Mouse (Mus musculus): ENCODE results near the gene Hmgb1. TPM values are rescaled to one million over a fixed set of nuclear protein-coding genes. Genes with fewer than 3 reads are reported as not detected.

Gene Hmgb1
- polyA plus RNA-seq, 1 experiment, result 18.9 TPM

- H3K36me3 ChIP-seq (ENCODE audit: control insufficient read depth, insufficient read depth, low read length), result no peaks in the 10 kb centered on the region
- H3K4me3 ChIP-seq (ENCODE audit: extremely low read depth, insufficient read depth, insufficient read length), result peak overlapping the region; percentile 66
- peak overlapping the region; percentile 93 for H3K27ac ChIP-seq (ENCODE audit: insufficient read depth, low read length)
- no peaks in the 10 kb centered on the region for H3K27me3 ChIP-seq (ENCODE audit: control insufficient read depth, insufficient read depth, low read length)
- DNase-seq (ENCODE audit: low read depth in 1 of 2, low spot score in 2 of 2), result no peak
- TF ChIP-seq POLR2A (IDR thresholded peaks at IDR 0.05; ENCODE audit: low read depth, low read length), result peak; percentile 17; the same call in 1 of the 2 replicates
- no peak for TF ChIP-seq CTCF (IDR thresholded peaks at IDR 0.05; ENCODE audit: extremely low read depth, insufficient read depth, insufficient read length, insufficient replicate concordance)
- 35% methylated on average over 17 of the region's 17 CpGs for WGBS
- peaks cover 21% of the 10 kb centered on the region for H3K4me1 ChIP-seq (ENCODE audit: control insufficient read depth, insufficient read depth, insufficient read length)
These were observed 169.6 kb downstream of the Hmgb1 start for GRCm38 (mm10) chr5:149014600-149015268.

DNA sequence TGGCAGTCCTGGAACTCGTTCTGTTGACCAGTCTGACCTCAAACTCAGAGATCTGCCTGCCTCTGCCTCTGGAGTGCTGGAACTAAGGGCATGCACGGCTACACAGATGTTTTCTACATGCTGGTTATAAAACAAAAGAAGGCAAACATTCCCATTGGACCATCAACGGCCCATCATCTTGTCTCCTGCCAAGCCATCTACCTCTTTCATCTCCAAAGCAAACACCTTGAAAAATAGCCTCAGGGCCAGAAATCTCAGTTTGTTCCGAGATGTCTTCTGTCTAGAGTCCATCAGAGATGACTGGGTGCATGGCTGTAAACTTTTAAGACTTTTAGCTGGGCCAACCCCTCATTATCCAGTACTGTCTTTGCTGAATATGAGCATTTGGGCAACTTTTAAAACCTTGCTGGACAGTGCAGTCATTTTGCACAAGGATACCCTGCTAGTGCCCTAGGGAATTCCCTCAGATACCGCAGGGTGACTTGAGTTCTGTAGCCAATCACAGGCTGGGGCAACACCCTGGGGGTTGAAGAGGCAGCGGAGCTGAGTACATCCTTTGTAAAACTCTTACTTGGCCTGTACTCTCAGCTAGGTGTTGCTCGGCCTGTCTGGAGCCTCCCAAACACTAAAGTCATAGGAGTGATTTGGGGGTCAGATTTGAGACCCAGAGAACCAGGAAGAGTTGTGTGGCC is 170.3 kb downstream of the Hmgb1 start:
- Histone ChIP-seq H3K27ac (ENCODE audit: insufficient read depth, low read length) (peak overlapping the region; percentile 93), H3K27me3 (ENCODE audit: control insufficient read depth, insufficient read depth, low read length) (no peaks in the 10 kb centered on the region), H3K4me3 (ENCODE audit: extremely low read depth, insufficient read depth, insufficient read length) (peak overlapping the region; percentile 66), H3K4me1 (ENCODE audit: control insufficient read depth, insufficient read depth, insufficient read length) (peaks cover 21% of the 10 kb centered on the region), H3K36me3 (ENCODE audit: control insufficient read depth, insufficient read depth, low read length) (no peaks in the 10 kb centered on the region)
- 61% methylated on average over 7 of the region's 7 CpGs for WGBS
- no peak for DNase-seq (ENCODE audit: low read depth in 1 of 2, low spot score in 2 of 2)
- TF ChIP-seq POLR2A (IDR thresholded peaks at IDR 0.05; ENCODE audit: low read depth, low read length) (no peak), CTCF (IDR thresholded peaks at IDR 0.05; ENCODE audit: extremely low read depth, insufficient read depth, insufficient read length, insufficient replicate concordance) (no peak)

DNA sequence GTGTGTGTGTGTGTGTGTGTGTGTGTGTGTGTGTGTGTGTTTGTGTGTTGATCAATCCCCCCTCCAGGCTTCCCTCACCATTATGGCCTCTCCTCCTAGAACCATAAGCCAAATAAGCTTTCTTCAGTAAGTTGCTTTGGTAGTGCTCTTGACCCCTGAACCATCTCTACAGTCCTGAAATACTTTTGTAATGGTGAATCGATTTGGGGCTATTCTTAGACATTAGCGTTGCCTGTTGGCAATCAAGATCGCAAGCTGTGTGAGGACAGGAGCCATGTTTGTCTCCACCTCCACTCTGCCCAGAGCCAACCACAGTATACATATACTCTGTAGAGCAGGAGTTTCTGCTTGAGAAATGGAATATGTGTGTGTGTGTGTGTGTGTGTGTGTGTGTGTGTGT is 175.2 kb downstream of the Hmgb1 start:
- Histone ChIP-seq H3K4me3 (ENCODE audit: extremely low read depth, insufficient read depth, insufficient read length) (no peak overlapping the region), H3K36me3 (ENCODE audit: control insufficient read depth, insufficient read depth, low read length) (no peaks in the 10 kb centered on the region), H3K4me1 (ENCODE audit: control insufficient read depth, insufficient read depth, insufficient read length) (peaks cover 9% of the 10 kb centered on the region; the same call in 1 of the 2 replicates), H3K27me3 (ENCODE audit: control insufficient read depth, insufficient read depth, low read length) (no peaks in the 10 kb centered on the region), H3K27ac (ENCODE audit: insufficient read depth, low read length) (no peak overlapping the region)
- TF ChIP-seq POLR2A (IDR thresholded peaks at IDR 0.05; ENCODE audit: low read depth, low read length) (no peak), CTCF (IDR thresholded peaks at IDR 0.05; ENCODE audit: extremely low read depth, insufficient read depth, insufficient read length, insufficient replicate concordance) (no peak)
- DNase-seq (ENCODE audit: low read depth in 1 of 2, low spot score in 2 of 2), result no peak
- 81% methylated on average over 3 of the region's 3 CpGs for WGBS

- no peak overlapping the region for H3K27ac ChIP-seq (ENCODE audit: insufficient read depth, low read length)
- WGBS, result 45% methylated on average over 5 of the region's 5 CpGs
- H3K36me3 ChIP-seq (ENCODE audit: control insufficient read depth, insufficient read depth, low read length), result no peaks in the 10 kb centered on the region
- TF ChIP-seq POLR2A (IDR thresholded peaks at IDR 0.05; ENCODE audit: low read depth, low read length), result no peak
- no peak for TF ChIP-seq CTCF (IDR thresholded peaks at IDR 0.05; ENCODE audit: extremely low read depth, insufficient read depth, insufficient read length, insufficient replicate concordance)
- H3K4me1 ChIP-seq (ENCODE audit: control insufficient read depth, insufficient read depth, insufficient read length), result peaks cover 2% of the 10 kb centered on the region; the same call in 1 of the 2 replicates
- DNase-seq (ENCODE audit: low read depth in 1 of 2, low spot score in 2 of 2), result no peak
- H3K4me3 ChIP-seq (ENCODE audit: extremely low read depth, insufficient read depth, insufficient read length), result no peak overlapping the region
- H3K27me3 ChIP-seq (ENCODE audit: control insufficient read depth, insufficient read depth, low read length), result no peaks in the 10 kb centered on the region
These were observed 177.0 kb downstream of the Hmgb1 start for GRCm38 (mm10) chr5:149007295-149007646.

GRCm38 (mm10) chr5:149006362-149007294 is 177.7 kb downstream of the Hmgb1 start:
- peak; percentile 82 to 97 for DNase-seq (ENCODE audit: low read depth in 1 of 2, low spot score in 2 of 2)
- H3K27ac ChIP-seq (ENCODE audit: insufficient read depth, low read length), result peak overlapping the region; percentile 17

GRCm38 (mm10) chr5:149005701-149006361 is 178.5 kb downstream of the Hmgb1 start:
- Histone ChIP-seq H3K27me3 (ENCODE audit: control insufficient read depth, insufficient read depth, low read length) (no peaks in the 10 kb centered on the region), H3K27ac (ENCODE audit: insufficient read depth, low read length) (peak overlapping the region; percentile 17; the same call in 1 of the 2 replicates), H3K4me1 (ENCODE audit: control insufficient read depth, insufficient read depth, insufficient read length) (peaks cover 2% of the 10 kb centered on the region; the same call in 1 of the 2 replicates), H3K4me3 (ENCODE audit: extremely low read depth, insufficient read depth, insufficient read length) (peak overlapping the region; percentile 46; the same call in 1 of the 2 replicates), H3K36me3 (ENCODE audit: control insufficient read depth, insufficient read depth, low read length) (no peaks in the 10 kb centered on the region)
- WGBS, result 15% methylated on average over 9 of the region's 9 CpGs
- TF ChIP-seq POLR2A (IDR thresholded peaks at IDR 0.05; ENCODE audit: low read depth, low read length) (no peak), CTCF (IDR thresholded peaks at IDR 0.05; ENCODE audit: extremely low read depth, insufficient read depth, insufficient read length, insufficient replicate concordance) (no peak)
- peak in 1 of 2 experiments; percentile 35 for DNase-seq (ENCODE audit: low read depth in 1 of 2, low spot score in 2 of 2)

More at GRCm38 (mm10) chr5:149006362-149007294, 177.7 kb downstream of the Hmgb1 start:
- 4% methylated on average over 26 of the region's 26 CpGs for WGBS
- Histone ChIP-seq H3K4me1 (ENCODE audit: control insufficient read depth, insufficient read depth, insufficient read length) (peaks cover 2% of the 10 kb centered on the region; the same call in 1 of the 2 replicates), H3K27me3 (ENCODE audit: control insufficient read depth, insufficient read depth, low read length) (no peaks in the 10 kb centered on the region), H3K4me3 (ENCODE audit: extremely low read depth, insufficient read depth, insufficient read length) (peak overlapping the region; percentile 46), H3K36me3 (ENCODE audit: control insufficient read depth, insufficient read depth, low read length) (no peaks in the 10 kb centered on the region)
- TF ChIP-seq POLR2A (IDR thresholded peaks at IDR 0.05; ENCODE audit: low read depth, low read length) (no peak), CTCF (IDR thresholded peaks at IDR 0.05; ENCODE audit: extremely low read depth, insufficient read depth, insufficient read length, insufficient replicate concordance) (peak; percentile 91)
